Mouse (Mus musculus): ENCODE results near the gene Apoc2.

Apoc2 gene

GRCm38 (mm10) chr7:19693421-19693820, 15.7 kb upstream of the Apoc2 start:
- ChIA-PET POLR2A (interaction anchor here in 3 of 4 experiments (0.6 to 19.8 kb wide), 21 partner anchors 6 to 235 kb away, joined by 3 to 415 read pairs (median 7); partner anchors contain the start of genes Apoc4 (in 2 of the 3), Apoe (in 2 of the 3), Clptm1 (in 2 of the 3) and Gm44805 (in 2 of the 3)), CTCF (interaction anchor here (0.6 to 4.6 kb wide), 9 partner anchors 8 to 178 kb away, joined by 3 to 36 read pairs (median 4); no protein-coding TSS in a partner anchor)

- ChIA-PET POLR2A (interaction anchor here in 3 of 4 experiments (0.6 to 19.8 kb wide), 35 partner anchors 7 to 236 kb away, joined by 3 to 415 read pairs (median 5); partner anchors contain the start of genes Apoe (in 3 of the 3), Clptm1 (in 3 of the 3), Apoc4 (in 2 of the 3) and Gm44805 (in 2 of the 3)), CTCF (interaction anchor here in 3 of 4 experiments (0.5 to 4.6 kb wide), 9 partner anchors 9 to 25 kb away, joined by 3 to 36 read pairs (median 3); partner anchors contain the start of gene Tomm40 (in 1 of the 3))
These were observed 14.4 kb upstream of the Apoc2 start, which contains the start of gene Apoc1 for GRCm38 (mm10) chr7:19691873-19692865. TSS of gene Apoc1 (minus strand) at chr7:19692660.

GRCm38 (mm10) chr7:19691434-19691833, 13.7 kb upstream of the Apoc2 start:
- ChIA-PET CTCF (interaction anchor here (0.6 to 4.6 kb wide), 5 partner anchors 22 to 24 kb away, joined by 3 to 36 read pairs (median 4); partner anchors contain the start of gene Tomm40 (in 1 of the 4)), POLR2A (interaction anchor here in 3 of 4 experiments (0.7 to 19.8 kb wide), 23 partner anchors 8 to 419 kb away, joined by 3 to 415 read pairs (median 6); partner anchors contain the start of genes Apoe (in 3 of the 3), Clptm1 (in 2 of the 3), Tomm40 (in 2 of the 3) and Apoc4 (in 1 of the 3))

GRCm38 (mm10) chr7:19690845-19691244, 13.1 kb upstream of the Apoc2 start:
- POLR2A ChIA-PET: interaction anchor here (0.6 to 19.8 kb wide), 30 partner anchors 8 to 418 kb away, joined by 3 to 415 read pairs (median 4); partner anchors contain the start of genes Apoe (in 3 of the 4), Clptm1 (in 2 of the 4), Tomm40 (in 2 of the 4) and Apoc4 (in 1 of the 4)

GRCm38 (mm10) chr7:19688611-19689010, 10.9 kb upstream of the Apoc2 start:
- ChIA-PET CTCF (interaction anchor here in 2 of 4 experiments (0.7 to 2.1 kb wide), 3 partner anchors 12 to 24 kb away, joined by 3 to 11 read pairs (median 4); no protein-coding TSS in a partner anchor), POLR2A (interaction anchor here (0.6 to 19.8 kb wide), 24 partner anchors 6 to 347 kb away, joined by 3 to 415 read pairs (median 5); partner anchors contain the start of genes Apoe (in 3 of the 4), Tomm40 (in 2 of the 4), Apoc4 (in 1 of the 4) and Clasrp (in 1 of the 4))

More at GRCm38 (mm10) chr7:19690845-19691244, 13.1 kb upstream of the Apoc2 start:
- CTCF ChIA-PET: interaction anchor here (0.6 to 4.6 kb wide), 8 partner anchors 10 to 512 kb away, joined by 3 to 36 read pairs (median 4); partner anchors contain the start of gene Tomm40 (in 1 of the 4)

GRCm38 (mm10) chr7:19688101-19688500, 10.4 kb upstream of the Apoc2 start:
- POLR2A ChIA-PET: interaction anchor here in 2 of 4 experiments (0.7 to 19.8 kb wide), 17 partner anchors 6 to 334 kb away, joined by 3 to 415 read pairs (median 7); partner anchors contain the start of genes Apoe (in 2 of the 2), Tomm40 (in 2 of the 2), Apoc4 (in 1 of the 2) and Clasrp (in 1 of the 2)
- CTCF ChIA-PET: interaction anchor here in 2 of 4 experiments (0.7 to 2.1 kb wide), 3 partner anchors 13 to 25 kb away, joined by 3 to 11 read pairs (median 4); no protein-coding TSS in a partner anchor

- POLR2A ChIA-PET: interaction anchor here (0.6 to 19.8 kb wide), 39 partner anchors 8 to 929 kb away, joined by 3 to 415 read pairs (median 4); partner anchors contain the start of genes Apoe (in 3 of the 4), Clptm1 (in 1 of the 4), Ppp1r37 (in 1 of the 4) and Tomm40 (in 1 of the 4)
- CTCF ChIA-PET: interaction anchor here in 3 of 4 experiments (0.6 to 0.7 kb wide), 6 partner anchors 18 to 514 kb away, joined by 3 to 8 read pairs (median 3); partner anchors contain the start of gene Exoc3l2 (in 1 of the 3)
These were observed 9.3 kb upstream of the Apoc2 start for GRCm38 (mm10) chr7:19686927-19687583.

GRCm38 (mm10) chr7:19686521-19686920, 8.8 kb upstream of the Apoc2 start:
- ChIA-PET CTCF (interaction anchor here in 1 of 4 experiments (0.7 kb wide), 1 partner anchor 30 kb away, joined by 3 read pairs; no protein-coding TSS in a partner anchor), POLR2A (interaction anchor here (0.6 to 19.8 kb wide), 17 partner anchors 9 to 177 kb away, joined by 3 to 415 read pairs (median 5); partner anchors contain the start of genes Apoe (in 3 of the 4) and Tomm40 (in 2 of the 4))

- ChIA-PET POLR2A (interaction anchor here in 2 of 4 experiments (0.6 to 7.4 kb wide), 13 partner anchors 10 to 195 kb away, joined by 3 to 177 read pairs (median 6); partner anchors contain the start of genes Apoc1 (in 2 of the 2), Apoe (in 2 of the 2) and Tomm40 (in 2 of the 2)), CTCF (interaction anchor here in 3 of 4 experiments (0.5 to 2.5 kb wide), 7 partner anchors 11 to 445 kb away, joined by 3 to 16 read pairs (median 5); partner anchors contain the start of gene Apoe (in 1 of the 3))
These were observed 7.6 kb upstream of the Apoc2 start for GRCm38 (mm10) chr7:19685374-19685773.

GRCm38 (mm10) chr7:19683771-19684201, 6.0 kb upstream of the Apoc2 start:
- ChIA-PET CTCF (interaction anchor here (0.6 to 2.5 kb wide), 7 partner anchors 14 to 273 kb away, joined by 3 to 16 read pairs (median 4); no protein-coding TSS in a partner anchor), POLR2A (interaction anchor here in 3 of 4 experiments (0.6 to 7.4 kb wide), 9 partner anchors 10 to 129 kb away, joined by 3 to 177 read pairs (median 5); partner anchors contain the start of genes Apoc1 (in 2 of the 3) and Apoe (in 2 of the 3))

- ChIA-PET CTCF (interaction anchor here in 2 of 4 experiments (0.6 to 2.2 kb wide), 3 partner anchors 14 to 545 kb away, joined by 5 to 11 read pairs (median 5); no protein-coding TSS in a partner anchor), POLR2A (interaction anchor here in 3 of 4 experiments (0.6 to 7.4 kb wide), 8 partner anchors 13 to 183 kb away, joined by 3 to 177 read pairs (median 4); partner anchors contain the start of genes Apoc1 (in 2 of the 3) and Apoe (in 2 of the 3))
These were observed 5.2 kb upstream of the Apoc2 start for GRCm38 (mm10) chr7:19682979-19683378.

GRCm38 (mm10) chr7:19681202-19681694, 3.5 kb upstream of the Apoc2 start, which contains the start of the genes Gm44805 and Apoc4:
TSS of gene Gm44805 (minus strand) at chr7:19681423.
TSS of gene Apoc4 (minus strand) at chr7:19681479.
- ChIA-PET CTCF (interaction anchor here in 2 of 4 experiments (1.6 to 2.3 kb wide), 3 partner anchors 12 to 20 kb away, joined by 7 to 11 read pairs (median 10); no protein-coding TSS in a partner anchor), POLR2A (interaction anchor here in 3 of 4 experiments (0.5 to 7.4 kb wide), 11 partner anchors 12 to 678 kb away, joined by 3 to 177 read pairs (median 3); partner anchors contain the start of genes Apoc1 (in 2 of the 3), Apoe (in 2 of the 3) and Clptm1 (in 1 of the 3))

GRCm38 (mm10) chr7:19680702-19681101, 3.0 kb upstream of the Apoc2 start:
- CTCF ChIA-PET: interaction anchor here (0.6 to 2.3 kb wide), 6 partner anchors 11 to 135 kb away, joined by 3 to 11 read pairs (median 6); no protein-coding TSS in a partner anchor
- POLR2A ChIA-PET: interaction anchor here (0.6 to 7.4 kb wide), 9 partner anchors 11 to 678 kb away, joined by 3 to 177 read pairs (median 7); partner anchors contain the start of genes Apoc1 (in 2 of the 4), Apoe (in 2 of the 4) and Tomm40 (in 1 of the 4)

- ChIA-PET POLR2A (interaction anchor here in 2 of 4 experiments (0.7 to 7.4 kb wide), 8 partner anchors 10 to 264 kb away, joined by 3 to 177 read pairs (median 6); partner anchors contain the start of genes Apoc1 (in 2 of the 2) and Apoe (in 2 of the 2)), CTCF (interaction anchor here in 3 of 4 experiments (0.6 to 2.3 kb wide), 6 partner anchors 10 to 63 kb away, joined by 3 to 10 read pairs (median 6); no protein-coding TSS in a partner anchor)
These were observed 1.2 kb upstream of the Apoc2 start for GRCm38 (mm10) chr7:19678901-19679300.

GRCm38 (mm10) chr7:19676662-19677061, 1.1 kb downstream of the Apoc2 start:
- ChIA-PET CTCF (interaction anchor here (0.6 to 2.3 kb wide), 5 partner anchors 7 to 465 kb away, joined by 3 to 16 read pairs (median 6); no protein-coding TSS in a partner anchor), POLR2A (interaction anchor here in 3 of 4 experiments (0.9 to 5.0 kb wide), 12 partner anchors 7 to 65 kb away, joined by 3 to 39 read pairs (median 4); partner anchors contain the start of genes Apoe (in 2 of the 3) and Clptm1 (in 2 of the 3))

Data from embryonic stem cell, embryonic (primary cell).